Mouse (Mus musculus) neural tube, embryonic 13.5 days (tissue): ENCODE results near the gene Adgrl3. TPM values are rescaled to one million over a fixed set of nuclear protein-coding genes. Genes with fewer than 3 reads are reported as not detected.

ENCODE experiments used
- ATAC-seq: fragments of 200-750 bp; cut with Nextera tagmentation; 2 replicates; pipeline ENCODE4 v1.8.0; 2017; ENCODE audit warnings: low read depth, mild to moderate bottlenecking, moderate TSS enrichment, moderate library complexity
- H3K27ac ChIP-seq: fragments of 300-500 bp; sonication (generic); replicated peaks from 2 replicates; pipeline ENCODE4 v1.5.1; 2015; ENCODE audit warnings: moderate library complexity, mild to moderate bottlenecking, inconsistent platforms
- H3K27me3 ChIP-seq: fragments of 300-500 bp; sonication (generic); 2 replicates; pipeline ENCODE4 v1.6.1; 2015; ENCODE audit warnings: mild to moderate bottlenecking, inconsistent platforms
- H3K36me3 ChIP-seq: fragments of 300-500 bp; sonication (generic); 2 replicates; pipeline ENCODE4 v1.6.1; 2015; ENCODE audit warnings: mild to moderate bottlenecking, inconsistent platforms
- H3K4me1 ChIP-seq: fragments of 300-500 bp; sonication (generic); replicated peaks from 2 replicates; pipeline ENCODE4 v1.6.1; 2015; ENCODE audit warnings: inconsistent platforms
- H3K4me2 ChIP-seq: fragments of 300-500 bp; sonication (generic); 2 replicates; pipeline ENCODE4 v1.6.1; 2015; ENCODE audit warnings: inconsistent platforms, mild to moderate bottlenecking, moderate library complexity
- H3K4me3 ChIP-seq: fragments of 300-500 bp; sonication (generic); 2 replicates; pipeline ENCODE4 v1.5.1; 2015; ENCODE audit warnings: mild to moderate bottlenecking, inconsistent platforms
- H3K9ac ChIP-seq: fragments of 300-500 bp; sonication (generic); 2 replicates; pipeline ENCODE4 v1.6.1; 2015; ENCODE audit warnings: moderate library complexity, mild to moderate bottlenecking, inconsistent platforms
- H3K9me3 ChIP-seq: fragments of 300-500 bp; sonication (generic); 2 replicates; pipeline ENCODE4 v1.6.1; 2016; ENCODE audit warnings: inconsistent platforms
- WGBS: fragments of 180-500 bp; shearing (Covaris S2); methylation state at CpG from one replicate; pipeline ENCODE4 v1.1.7; 2015; 5-methylcytosine and 5-hydroxymethylcytosine counted together
- polyA plus RNA-seq: library from polyadenylated mRNA; unstranded; fragments of >200 nt; fragmentation: Nextera tagmentation; extraction: Ambion mirVana; gene quantifications from 2 replicates; pipeline ENCODE4 v1.2.1, GENCODE M21; 2015

The Adgrl3 gene
- polyA plus RNA-seq, 1 experiment from 2014 or later: 47.4 TPM

DNA sequence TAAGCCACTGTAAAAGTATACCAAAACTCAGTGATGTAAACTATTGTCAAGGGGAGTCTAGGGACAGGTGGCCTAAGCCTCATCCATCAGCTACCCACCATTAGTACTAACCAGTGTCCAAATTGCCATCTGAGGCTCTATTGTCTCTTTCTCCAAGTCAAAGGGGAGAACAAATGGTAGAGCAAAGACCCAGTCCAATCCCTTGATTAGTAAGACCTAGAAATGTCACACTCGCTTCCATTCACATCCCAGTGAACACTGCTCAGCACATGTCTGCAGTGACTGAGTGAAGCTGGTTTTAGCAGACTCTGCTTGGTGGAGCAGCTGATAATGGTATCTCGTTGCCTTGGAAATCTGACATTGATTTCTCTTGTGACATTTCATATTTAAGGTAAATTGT lies 735.8 kb downstream of the Adgrl3 start:
- no peaks in the 10 kb centered on the region for H3K9me3 ChIP-seq
- no peak overlapping the region for H3K4me3 ChIP-seq
- no peaks in the 10 kb centered on the region for H3K4me1 ChIP-seq
- no peaks in the 10 kb centered on the region for H3K36me3 ChIP-seq
- no peak overlapping the region for H3K4me2 ChIP-seq
- no peak overlapping the region for H3K9ac ChIP-seq
- WGBS: 81% methylated on average over 2 of the region's 2 CpGs
- H3K27me3 ChIP-seq: no peaks in the 10 kb centered on the region
- ATAC-seq: no peak
- H3K27ac ChIP-seq: no peak overlapping the region

DNA sequence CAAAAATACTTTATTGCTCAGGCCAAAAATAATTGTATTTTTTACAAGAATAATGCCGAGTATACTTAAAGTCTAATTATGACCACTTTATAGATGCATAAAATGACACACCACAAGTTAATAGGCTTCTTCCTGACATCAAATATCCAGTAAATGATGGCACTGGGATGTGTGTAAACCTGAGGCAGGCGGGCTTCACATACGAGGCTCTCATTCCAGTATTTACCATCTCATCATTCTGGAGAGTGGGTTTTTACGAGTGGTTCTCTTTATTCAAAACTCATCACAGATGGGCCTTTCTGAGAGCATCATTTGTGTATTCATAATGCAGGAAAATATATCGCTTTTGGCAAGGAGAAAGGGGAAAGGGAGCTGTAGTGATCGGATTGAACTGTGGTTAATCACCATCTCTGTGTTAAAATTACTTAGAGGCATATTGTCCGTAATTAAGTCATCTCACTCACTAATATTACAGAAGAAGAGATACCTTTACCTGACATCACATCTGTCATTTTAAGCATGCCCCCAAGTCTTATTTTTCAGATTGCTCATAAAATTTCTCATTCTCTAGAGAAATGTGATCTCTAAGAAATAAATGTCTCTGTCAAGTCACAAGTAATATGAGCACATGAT lies 737.3 kb downstream of the Adgrl3 start:
- Histone ChIP-seq H3K9ac (no peak overlapping the region), H3K9me3 (no peaks in the 10 kb centered on the region), H3K27me3 (no peaks in the 10 kb centered on the region), H3K4me2 (no peak overlapping the region), H3K27ac (no peak overlapping the region), H3K4me3 (no peak overlapping the region), H3K4me1 (no peaks in the 10 kb centered on the region), H3K36me3 (no peaks in the 10 kb centered on the region)
- peak; percentile 56; the same call in 1 of the 2 replicates for ATAC-seq
- 52% methylated on average over 7 of the region's 7 CpGs for WGBS

DNA sequence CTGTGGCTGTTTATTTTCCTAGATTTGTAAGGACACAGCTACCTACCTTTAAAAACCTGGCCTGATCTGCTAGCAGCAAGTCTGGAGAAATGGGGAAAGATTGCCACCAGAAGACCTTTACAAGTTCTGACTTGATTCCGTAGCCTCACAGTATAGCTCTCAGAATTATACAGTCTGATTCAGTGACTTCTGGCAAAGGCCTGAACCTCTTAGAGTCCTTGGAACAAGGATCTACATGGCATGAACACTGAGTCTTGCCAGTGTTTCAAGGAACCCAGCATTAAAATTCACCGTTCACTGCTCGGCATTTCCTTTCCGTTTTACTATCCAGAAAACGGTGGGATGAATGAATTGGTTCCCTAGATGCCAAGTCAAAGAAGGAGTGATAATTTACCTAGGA lies 756.3 kb downstream of the Adgrl3 start:
- no peak overlapping the region for H3K4me2 ChIP-seq
- no peaks in the 10 kb centered on the region for H3K27me3 ChIP-seq
- peaks cover 11% of the 10 kb centered on the region for H3K4me1 ChIP-seq
- H3K36me3 ChIP-seq: no peaks in the 10 kb centered on the region
- no peak overlapping the region for H3K9ac ChIP-seq
- 0 out of 2 replicates have a peak overlapping the region, but pooled peaks have one; percentile 25 for H3K27ac ChIP-seq
- 46% methylated on average over 5 of the region's 5 CpGs for WGBS
- H3K9me3 ChIP-seq: no peaks in the 10 kb centered on the region
- no peak overlapping the region for H3K4me3 ChIP-seq
- 0 out of 2 replicates have a peak, but pooled peaks have one; percentile 47 for ATAC-seq

DNA sequence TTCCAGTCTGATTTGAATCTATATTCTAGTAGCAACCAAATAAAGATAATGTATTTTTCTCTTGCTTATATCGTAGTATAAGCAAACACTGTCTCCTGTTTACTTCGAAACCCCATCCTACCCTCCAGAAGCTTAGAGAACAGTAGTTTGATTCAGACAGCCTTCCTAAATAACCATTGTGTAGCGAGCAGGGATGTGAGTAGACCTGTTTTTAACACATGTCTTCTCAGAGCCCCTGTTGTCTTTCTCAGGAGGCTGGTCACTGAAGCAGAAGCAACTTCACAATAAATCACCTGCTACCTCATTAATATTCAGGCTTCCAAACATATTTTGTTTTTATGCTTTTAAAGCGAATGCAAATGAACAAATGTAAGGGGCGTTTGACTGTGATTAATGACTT lies 756.8 kb downstream of the Adgrl3 start:
- 24% methylated on average over 5 of the region's 5 CpGs for WGBS
- ATAC-seq: peak; percentile 63; the same call in 1 of the 2 replicates
- Histone ChIP-seq H3K36me3 (no peaks in the 10 kb centered on the region), H3K4me1 (peaks cover 11% of the 10 kb centered on the region), H3K9me3 (no peaks in the 10 kb centered on the region), H3K27ac (no peak overlapping the region), H3K27me3 (no peaks in the 10 kb centered on the region), H3K4me3 (no peak overlapping the region), H3K9ac (no peak overlapping the region), H3K4me2 (no peak overlapping the region)

DNA sequence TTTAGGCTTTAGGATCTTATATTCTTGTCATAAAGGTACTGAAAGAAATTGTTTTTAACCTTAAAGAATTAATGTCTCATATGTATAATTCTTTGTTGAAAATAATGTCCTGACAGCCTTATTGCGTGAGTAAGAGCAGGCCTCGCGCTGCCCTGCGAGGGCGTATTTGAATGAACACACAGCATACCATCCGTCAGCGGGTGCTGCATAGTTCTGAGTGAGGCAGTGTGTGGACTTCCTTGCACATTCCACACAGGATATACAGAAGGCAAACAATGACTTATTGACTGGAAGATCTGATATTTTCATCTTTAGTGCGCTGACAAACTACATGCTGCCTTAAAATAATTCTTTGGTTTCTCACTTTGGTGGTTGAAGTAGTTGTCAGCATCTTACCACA lies 764.8 kb downstream of the Adgrl3 start:
- 72% methylated on average over 8 of the region's 8 CpGs for WGBS
- Histone ChIP-seq H3K27ac (no peak overlapping the region), H3K4me2 (no peak overlapping the region), H3K4me1 (no peaks in the 10 kb centered on the region), H3K9me3 (no peaks in the 10 kb centered on the region), H3K4me3 (no peak overlapping the region), H3K9ac (no peak overlapping the region), H3K36me3 (no peaks in the 10 kb centered on the region), H3K27me3 (no peaks in the 10 kb centered on the region)
- no peak for ATAC-seq

DNA sequence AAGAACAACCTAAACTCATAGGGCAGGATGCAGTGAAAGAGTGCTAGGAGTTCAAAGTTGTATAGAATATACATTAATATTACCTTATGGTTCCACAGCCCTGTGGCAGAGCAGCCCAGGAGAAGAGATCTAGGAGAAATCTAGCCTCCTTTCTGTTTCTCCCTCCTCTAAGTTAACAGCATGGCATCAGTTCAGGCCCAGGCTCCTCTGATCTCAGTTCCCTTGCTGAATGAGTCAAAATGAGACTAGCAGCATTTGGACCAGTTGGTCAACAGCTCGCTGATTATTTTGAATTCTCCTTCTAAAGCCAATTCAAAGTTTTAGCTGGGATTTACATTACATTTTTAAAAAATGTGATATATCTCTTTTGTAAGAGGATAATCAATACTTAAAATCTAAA lies 770.8 kb downstream of the Adgrl3 start:
- Histone ChIP-seq H3K9me3 (no peaks in the 10 kb centered on the region), H3K4me3 (no peak overlapping the region), H3K4me2 (no peak overlapping the region), H3K27ac (no peak overlapping the region), H3K4me1 (no peaks in the 10 kb centered on the region), H3K27me3 (no peaks in the 10 kb centered on the region), H3K9ac (no peak overlapping the region), H3K36me3 (peaks cover 10% of the 10 kb centered on the region)
- WGBS: 83% methylated on average over 1 of the region's 1 CpGs
- ATAC-seq: no peak

DNA sequence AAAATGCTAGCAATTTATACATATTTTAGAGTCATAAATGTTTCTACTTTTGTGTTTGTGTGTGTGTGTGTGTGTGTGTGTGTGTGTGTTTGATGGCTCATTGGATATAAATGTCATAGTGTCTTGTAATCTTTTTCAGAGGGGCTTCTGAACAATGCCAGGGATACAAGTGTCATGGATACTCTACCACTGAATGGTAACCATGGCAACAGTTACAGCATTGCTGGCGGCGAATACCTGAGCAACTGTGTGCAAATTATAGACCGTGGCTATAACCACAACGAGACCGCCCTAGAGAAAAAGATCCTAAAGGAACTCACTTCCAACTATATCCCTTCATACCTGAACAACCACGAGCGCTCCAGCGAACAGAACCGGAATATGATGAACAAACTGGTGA lies 774.2 kb downstream of the Adgrl3 start:
- Histone ChIP-seq H3K4me2 (no peak overlapping the region), H3K9me3 (no peaks in the 10 kb centered on the region), H3K27ac (no peak overlapping the region), H3K27me3 (no peaks in the 10 kb centered on the region), H3K36me3 (peaks cover 10% of the 10 kb centered on the region), H3K4me1 (no peaks in the 10 kb centered on the region), H3K4me3 (no peak overlapping the region), H3K9ac (no peak overlapping the region)
- 86% methylated on average over 9 of the region's 9 CpGs for WGBS
- ATAC-seq: no peak

DNA sequence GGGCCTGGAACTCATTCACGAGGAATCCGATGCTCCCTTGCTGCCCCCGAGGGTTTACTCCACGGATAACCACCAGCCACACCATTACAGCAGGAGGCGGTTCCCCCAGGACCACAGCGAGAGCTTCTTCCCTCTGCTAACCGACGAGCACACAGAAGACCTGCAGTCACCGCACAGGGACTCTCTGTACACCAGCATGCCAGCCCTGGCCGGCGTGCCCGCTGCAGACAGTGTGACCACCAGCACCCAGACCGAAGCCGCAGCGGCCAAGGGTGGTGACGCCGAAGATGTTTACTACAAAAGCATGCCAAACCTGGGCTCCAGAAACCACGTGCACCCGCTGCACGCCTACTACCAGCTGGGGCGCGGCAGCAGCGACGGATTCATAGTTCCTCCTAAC lies 774.7 kb downstream of the Adgrl3 start:
- no peak for ATAC-seq
- Histone ChIP-seq H3K4me3 (no peak overlapping the region), H3K9me3 (no peaks in the 10 kb centered on the region), H3K27me3 (no peaks in the 10 kb centered on the region), H3K27ac (no peak overlapping the region), H3K36me3 (peaks cover 10% of the 10 kb centered on the region), H3K4me2 (no peak overlapping the region), H3K4me1 (no peaks in the 10 kb centered on the region), H3K9ac (no peak overlapping the region)
- WGBS: 92% methylated on average over 24 of the region's 24 CpGs

DNA sequence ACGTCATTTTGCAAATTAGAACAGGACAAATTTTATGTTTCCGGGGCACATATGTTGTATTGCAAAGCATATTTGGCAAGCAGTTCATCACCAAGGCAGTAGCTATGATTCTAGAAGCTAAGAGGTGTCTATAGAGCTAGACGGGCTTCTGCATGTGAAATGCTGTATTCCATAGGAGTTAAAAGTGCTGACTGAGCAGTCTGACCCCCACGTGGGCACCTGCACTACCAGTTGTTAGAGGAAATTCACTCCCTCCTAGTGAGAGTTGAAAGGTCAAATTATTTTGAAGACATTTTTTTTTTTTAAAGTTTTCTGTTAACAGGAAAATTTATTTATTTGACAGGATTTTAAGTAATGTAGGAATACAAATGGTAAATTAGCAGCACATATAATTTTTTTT lies 776.2 kb downstream of the Adgrl3 start:
- H3K9me3 ChIP-seq: no peaks in the 10 kb centered on the region
- H3K27ac ChIP-seq: no peak overlapping the region
- H3K4me2 ChIP-seq: no peak overlapping the region
- no peaks in the 10 kb centered on the region for H3K4me1 ChIP-seq
- no peak overlapping the region for H3K4me3 ChIP-seq
- 76% methylated on average over 4 of the region's 4 CpGs for WGBS
- peaks cover 10% of the 10 kb centered on the region for H3K36me3 ChIP-seq
- no peaks in the 10 kb centered on the region for H3K27me3 ChIP-seq
- H3K9ac ChIP-seq: no peak overlapping the region
- ATAC-seq: no peak

DNA sequence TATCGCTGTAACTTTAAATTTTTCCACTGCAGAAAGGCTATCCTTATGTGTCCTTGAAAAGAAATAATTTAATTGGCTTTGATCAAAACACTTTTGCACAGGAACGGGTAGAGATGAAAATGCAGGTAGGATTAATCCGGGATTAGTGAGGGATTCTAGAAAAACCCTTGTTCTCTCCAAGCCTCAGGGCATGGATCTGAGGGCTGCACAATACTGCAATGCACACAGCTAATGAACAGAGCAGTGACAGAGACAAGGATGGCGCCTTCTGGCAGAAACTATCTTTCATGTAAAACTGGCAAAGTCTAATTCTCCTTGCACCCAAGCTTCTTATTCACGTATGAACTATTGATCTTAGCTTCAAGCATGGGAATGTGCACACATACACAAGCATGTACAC lies 791.0 kb downstream of the Adgrl3 start:
- Histone ChIP-seq H3K4me3 (no peak overlapping the region), H3K36me3 (no peaks in the 10 kb centered on the region), H3K27me3 (no peaks in the 10 kb centered on the region), H3K4me2 (no peak overlapping the region), H3K9ac (no peak overlapping the region), H3K4me1 (0 out of 2 replicates have a peak, but pooled peaks cover 4% of the 10 kb centered on the region), H3K27ac (no peak overlapping the region), H3K9me3 (no peaks in the 10 kb centered on the region)
- 91% methylated on average over 5 of the region's 5 CpGs for WGBS
- ATAC-seq: no peak

DNA sequence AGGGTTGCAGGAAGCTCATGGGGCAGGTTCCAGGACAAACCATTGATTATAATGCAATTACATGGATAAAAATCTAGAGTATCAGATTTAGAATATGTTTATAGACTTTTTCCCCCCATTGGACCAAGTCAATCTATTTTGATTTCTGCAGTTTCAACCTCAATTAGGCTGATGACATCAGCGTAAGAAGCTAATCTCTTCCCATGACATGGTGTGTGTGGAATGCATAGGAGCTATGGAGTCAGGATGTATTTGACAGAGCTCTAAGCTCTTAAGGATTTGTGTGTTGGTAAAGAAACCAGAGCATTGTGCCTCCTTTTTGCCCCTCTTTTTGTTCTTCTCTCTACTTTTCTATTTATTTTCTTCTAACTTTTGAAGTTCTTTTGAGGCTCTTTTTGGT lies 812.1 kb downstream of the Adgrl3 start:
- Histone ChIP-seq H3K4me2 (no peak overlapping the region), H3K4me3 (no peak overlapping the region), H3K9ac (no peak overlapping the region), H3K4me1 (no peaks in the 10 kb centered on the region), H3K9me3 (peaks cover 7% of the 10 kb centered on the region; the same call in 1 of the 2 replicates), H3K27ac (no peak overlapping the region), H3K36me3 (no peaks in the 10 kb centered on the region), H3K27me3 (no peaks in the 10 kb centered on the region)
- no peak for ATAC-seq
- WGBS: 91% methylated on average over 1 of the region's 1 CpGs

DNA sequence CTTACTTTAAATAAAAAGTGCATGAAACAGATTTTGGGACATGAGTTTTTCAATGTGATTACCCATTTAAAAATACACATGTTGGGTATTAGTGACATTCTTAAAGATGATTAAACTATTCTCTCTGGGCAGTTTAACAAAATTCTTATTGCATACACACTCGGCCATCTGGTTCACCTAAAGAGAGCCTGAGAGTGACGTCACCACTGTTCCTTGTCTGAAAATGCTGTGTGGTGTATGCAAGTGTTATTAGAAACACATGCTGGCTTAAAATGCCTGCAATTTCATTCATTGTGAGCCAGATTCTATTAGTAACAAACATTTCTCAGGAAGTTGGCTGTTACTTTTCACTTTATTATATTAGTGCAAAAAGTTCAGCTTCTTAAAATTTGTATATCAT lies 812.7 kb downstream of the Adgrl3 start:
- WGBS: 90% methylated on average over 2 of the region's 2 CpGs
- Histone ChIP-seq H3K4me1 (no peaks in the 10 kb centered on the region), H3K4me2 (no peak overlapping the region), H3K9me3 (peaks cover 7% of the 10 kb centered on the region; the same call in 1 of the 2 replicates), H3K36me3 (no peaks in the 10 kb centered on the region), H3K27ac (no peak overlapping the region), H3K27me3 (no peaks in the 10 kb centered on the region), H3K4me3 (no peak overlapping the region), H3K9ac (no peak overlapping the region)
- ATAC-seq: no peak

DNA sequence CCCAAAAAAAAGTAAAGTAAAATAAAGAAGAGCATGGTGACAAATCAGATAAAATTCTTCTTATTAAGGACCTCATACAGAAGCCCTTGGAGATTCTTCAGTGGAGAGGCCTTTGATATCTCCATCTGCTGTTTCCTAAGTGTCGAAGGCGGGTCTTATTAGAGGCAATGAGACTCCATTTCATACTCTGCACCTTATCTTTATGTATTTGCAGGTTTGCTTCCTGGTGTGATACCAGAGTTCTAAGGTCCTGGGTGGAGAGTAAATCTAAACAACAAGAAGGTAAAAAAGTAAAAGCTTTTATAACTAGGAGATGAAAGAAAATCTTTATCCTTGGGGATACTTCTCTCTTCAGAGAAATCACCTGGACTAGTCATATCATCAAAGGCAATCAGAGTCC lies 817.9 kb downstream of the Adgrl3 start:
- no peak for ATAC-seq
- H3K4me2 ChIP-seq: no peak overlapping the region
- 99% methylated on average over 2 of the region's 2 CpGs for WGBS
- no peak overlapping the region for H3K9ac ChIP-seq
- no peaks in the 10 kb centered on the region for H3K4me1 ChIP-seq
- no peak overlapping the region for H3K27ac ChIP-seq
- no peak overlapping the region for H3K4me3 ChIP-seq
- H3K27me3 ChIP-seq: no peaks in the 10 kb centered on the region
- H3K9me3 ChIP-seq: peaks cover 7% of the 10 kb centered on the region; the same call in 1 of the 2 replicates
- no peaks in the 10 kb centered on the region for H3K36me3 ChIP-seq
